Mouse (Mus musculus) monocyte, adult 2 months (primary cell): ENCODE measurements around the gene B9d1.
A peak's percentile ranks its signal among the peaks of the same experiment; 100 is the strongest.

Experiments
- DNase-seq, 2 experiments: peaks; one replicate each; pipeline ENCODE4 v3.0.0; 2022; ENCODE audit warnings: low spot score in 2 of 2, low read depth in 1 of 2

B9d1 gene

DNA sequence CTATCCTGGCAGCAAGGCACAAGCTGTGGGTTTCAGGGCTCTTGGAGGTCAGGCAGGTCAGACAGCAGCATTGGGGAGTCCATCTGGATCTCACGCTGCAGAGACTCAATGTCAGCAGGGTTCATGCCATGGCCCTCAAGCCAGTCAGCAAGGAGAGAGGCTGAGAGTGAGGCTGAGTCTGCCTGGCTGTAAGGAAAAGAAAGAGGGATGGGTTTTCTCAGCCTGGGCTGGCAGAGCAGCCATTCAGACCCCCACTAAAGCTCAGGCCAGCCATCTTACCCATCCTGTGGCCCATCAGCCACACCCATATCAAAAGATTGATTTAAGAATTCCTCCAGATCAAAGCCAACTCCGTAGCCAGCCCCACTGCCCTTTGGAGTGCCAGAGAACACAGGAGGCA is 15.9 kb upstream of the B9d1 start:
- DNase-seq, result no peak

DNA sequence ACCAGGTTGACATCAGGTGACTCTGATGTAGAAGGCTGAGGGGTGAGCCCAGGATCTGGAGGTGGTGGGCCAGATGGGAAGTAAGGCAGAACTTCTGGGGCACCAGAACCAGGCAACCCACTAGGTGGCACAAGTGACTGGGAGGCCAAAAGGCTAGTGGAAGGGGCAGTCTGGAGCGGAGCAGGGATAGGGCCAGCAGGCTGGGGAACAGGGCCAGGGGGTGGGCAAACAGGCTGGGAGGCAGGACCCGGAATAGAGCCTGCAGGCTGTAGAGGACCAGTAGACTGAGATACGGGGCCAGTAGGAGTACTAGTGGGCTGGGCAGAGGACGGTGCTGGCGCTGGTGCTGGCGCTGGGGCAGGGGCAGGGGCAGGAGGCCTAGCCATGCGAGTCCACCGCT is 15.1 kb upstream of the B9d1 start:
- DNase-seq, result no peak

- no peak for DNase-seq
Measured at GRCm38 (mm10) chr11:61490944-61491520, 13.9 kb upstream of the B9d1 start.

GRCm38 (mm10) chr11:61492749-61493401 is 12.1 kb upstream of the B9d1 start:
- no peak for DNase-seq

GRCm38 (mm10) chr11:61493525-61494128 is 11.3 kb upstream of the B9d1 start:
- DNase-seq, result peak; percentile 16 to 47

DNA sequence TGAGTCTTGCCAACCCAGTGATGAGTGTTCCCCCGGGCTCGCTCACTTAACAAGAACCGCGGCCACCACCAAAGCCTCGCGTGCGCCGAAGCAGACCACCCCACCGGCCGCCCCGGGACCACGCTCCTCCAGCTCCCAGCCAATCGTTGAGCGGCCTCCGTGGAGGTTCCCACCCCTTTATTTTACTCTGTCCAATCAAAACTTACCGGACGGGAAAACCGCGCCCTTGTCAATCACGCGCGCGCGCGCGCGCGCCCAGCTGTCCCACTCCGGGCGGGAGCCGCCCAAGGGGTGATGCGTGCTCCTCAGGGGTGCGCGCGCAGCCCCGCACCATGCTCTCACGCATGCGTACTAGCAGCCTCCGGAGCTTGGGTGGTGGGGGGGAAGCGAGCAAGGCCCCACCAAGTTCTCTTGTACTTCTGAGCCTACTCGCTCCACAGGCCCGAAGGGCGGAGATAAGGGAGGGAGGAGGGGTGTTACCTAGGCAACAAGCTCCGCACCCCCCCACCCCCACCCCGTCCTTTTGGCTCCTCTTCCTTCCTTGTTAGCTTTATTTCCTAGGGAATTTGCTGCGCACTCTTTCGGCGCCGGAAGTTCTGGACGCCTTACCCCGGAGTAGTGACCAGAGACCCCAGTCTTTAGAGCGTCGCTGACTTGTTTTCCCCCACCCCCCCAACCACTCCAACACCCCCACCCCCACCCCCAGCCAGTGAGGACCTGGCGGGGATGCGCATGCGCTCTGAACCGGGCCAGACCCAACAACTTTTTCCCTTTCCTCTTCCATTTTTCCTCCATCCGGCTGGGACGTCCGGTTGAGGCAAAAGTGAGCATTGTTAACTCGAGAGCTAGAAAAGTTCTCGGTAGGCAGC is 10.6 kb upstream of the B9d1 start, which contains the start of gene Mapk7:
TSS of gene Mapk7 (minus strand) at position 278 of the 869 bp plus-strand sequence.
- peak; percentile 89 to 90 for DNase-seq

DNA sequence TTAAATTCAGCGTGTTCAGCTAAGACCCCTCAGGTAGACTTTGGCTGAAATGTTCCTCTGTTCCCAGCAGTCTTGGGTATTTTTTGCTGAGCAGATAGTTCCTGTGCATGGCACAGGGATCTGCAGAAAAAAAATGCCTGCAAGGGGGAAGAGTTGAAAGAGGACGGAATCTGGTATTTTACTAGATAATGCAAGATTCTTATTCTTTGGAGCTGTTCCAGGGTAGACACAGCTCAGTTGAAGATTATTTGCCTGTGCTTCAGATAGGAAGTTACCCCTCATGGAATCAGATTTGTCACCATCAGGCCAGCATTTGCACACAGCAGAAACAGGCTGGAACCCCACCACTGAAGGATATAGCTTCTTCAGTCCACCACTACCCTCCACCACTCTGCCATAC is 9.4 kb upstream of the B9d1 start:
- no peak for DNase-seq

DNA sequence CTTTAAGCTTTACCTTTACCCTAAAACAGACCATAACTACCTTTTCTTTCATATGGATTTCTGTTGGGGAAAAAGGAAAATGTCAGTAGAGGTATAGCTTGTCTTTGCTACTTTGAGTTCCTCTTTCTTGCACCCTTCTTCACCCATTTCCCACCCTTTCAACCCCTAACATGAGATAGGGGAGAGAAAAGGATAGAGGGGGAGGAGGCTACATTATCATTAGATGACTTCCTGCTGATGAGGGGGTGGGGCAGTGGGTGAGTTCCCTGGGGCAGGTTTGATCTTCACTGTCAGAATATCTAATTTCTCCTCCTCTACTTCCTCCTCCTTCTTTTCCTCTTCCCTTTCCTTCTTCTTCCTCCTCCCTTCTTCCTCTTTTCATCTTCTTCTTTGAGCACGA is 7.5 kb upstream of the B9d1 start:
- no peak for DNase-seq

GRCm38 (mm10) chr11:61498736-61499504 is 6.0 kb upstream of the B9d1 start:
- peak in 1 of 2 experiments; percentile 21 for DNase-seq

GRCm38 (mm10) chr11:61503933-61504332 is 1.0 kb upstream of the B9d1 start:
- no peak for DNase-seq

DNA sequence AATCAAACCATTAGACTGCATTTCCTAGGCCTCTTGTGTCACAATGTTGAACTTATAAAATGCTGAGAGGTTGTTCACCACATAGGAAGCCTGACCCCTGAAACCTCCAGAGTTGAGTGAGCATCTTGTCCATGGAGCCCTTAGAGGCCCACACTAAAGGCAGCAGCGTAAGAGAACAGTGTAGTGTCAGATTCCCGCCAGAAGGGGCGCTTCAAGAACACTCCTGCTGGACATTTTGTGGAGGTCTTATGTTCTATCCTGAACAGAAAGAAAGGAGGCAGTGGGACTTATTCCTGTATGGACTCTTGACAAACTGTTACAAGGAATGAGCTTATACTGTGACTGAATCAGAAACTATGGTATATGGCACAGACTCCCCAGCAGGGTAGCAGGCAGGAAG is 10.0 kb downstream of the B9d1 start:
- DNase-seq, result no peak

- DNase-seq, result no peak
Measured at GRCm38 (mm10) chr11:61517971-61518370, 13.0 kb downstream of the B9d1 start.

- no peak for DNase-seq
Measured at GRCm38 (mm10) chr11:61518871-61519270, 13.9 kb downstream of the B9d1 start.

GRCm38 (mm10) chr11:61519484-61520107 is 14.7 kb downstream of the B9d1 start:
- no peak for DNase-seq

DNA sequence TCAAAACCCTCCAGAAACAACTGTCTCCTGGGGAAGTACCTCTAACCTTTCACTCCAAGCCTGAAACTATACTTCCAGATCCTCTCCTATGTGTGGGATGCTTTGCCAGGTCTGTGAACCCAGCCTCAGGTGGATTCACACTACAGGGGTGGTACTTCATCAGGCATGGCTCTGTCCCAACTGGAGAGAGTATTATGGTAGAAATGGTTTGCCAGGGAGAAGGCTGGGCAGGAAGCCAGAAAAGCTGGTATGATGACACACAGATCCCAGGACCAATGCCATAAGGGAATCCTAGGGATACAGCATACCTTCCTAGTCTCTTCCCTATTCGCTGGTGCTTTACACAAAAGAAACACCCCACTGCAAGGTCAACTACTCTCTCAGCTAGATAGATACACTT is 21.9 kb downstream of the B9d1 start:
- DNase-seq, result no peak

DNA sequence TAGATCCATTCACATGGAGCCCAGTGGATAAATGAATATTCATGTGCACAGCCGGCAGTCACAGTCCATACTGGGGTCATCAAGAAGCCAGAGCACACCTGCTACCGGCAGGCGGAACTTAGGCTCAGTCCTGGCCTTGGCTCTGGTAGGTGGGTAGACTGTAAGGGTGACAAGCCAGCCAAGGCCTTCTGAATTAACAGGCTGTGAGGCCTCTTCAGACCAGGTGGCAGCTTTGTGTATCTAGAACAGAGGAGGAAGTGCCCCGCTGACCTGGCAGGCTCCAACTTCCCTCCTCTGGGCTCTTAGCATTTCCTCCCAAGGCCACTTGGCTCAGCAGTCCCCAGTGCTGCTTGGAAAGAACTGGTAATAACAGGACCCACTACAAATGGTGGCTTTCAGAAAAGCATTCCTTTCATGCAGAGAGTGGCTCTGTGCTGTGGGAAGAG is 24.3 kb downstream of the B9d1 start:
- no peak for DNase-seq

DNA sequence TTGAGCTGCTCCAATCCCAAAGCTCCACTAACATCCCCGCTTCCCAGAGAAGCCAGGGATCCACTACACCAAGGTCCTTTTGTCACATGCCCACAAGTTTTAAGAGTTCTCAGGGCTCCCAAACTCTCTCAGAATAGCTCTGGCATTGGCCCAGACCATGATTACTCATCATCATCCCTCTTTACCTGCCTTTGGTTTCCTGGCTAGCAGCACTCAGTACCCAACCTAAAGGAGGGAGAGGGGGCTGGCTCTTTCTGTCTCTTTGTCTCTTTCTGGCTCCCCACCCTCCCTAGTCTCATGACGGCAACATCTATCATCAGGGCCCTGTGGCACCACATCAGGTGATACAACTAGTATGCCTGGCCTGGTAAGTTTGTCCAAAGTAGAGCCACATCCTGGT is 27.9 kb downstream of the B9d1 start:
- no peak for DNase-seq

DNA sequence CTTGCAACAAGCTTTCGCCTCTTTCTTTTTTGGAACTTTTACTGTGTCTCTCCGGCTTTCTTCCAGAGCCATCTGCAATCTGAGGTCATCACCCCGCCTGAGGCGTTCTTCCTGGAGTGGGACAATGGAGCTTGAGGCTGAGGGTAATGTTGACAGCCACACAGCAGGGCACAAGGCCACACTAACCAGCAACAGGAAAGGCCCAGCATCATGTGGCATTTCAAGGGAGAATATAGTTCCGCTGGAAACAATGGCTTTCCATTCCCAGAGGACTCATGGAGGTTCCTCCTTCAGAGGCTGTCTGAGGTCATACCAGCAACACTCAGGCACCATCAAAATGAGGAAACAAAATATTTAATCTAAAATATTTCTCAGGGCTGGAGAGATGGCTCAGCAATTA is 28.6 kb downstream of the B9d1 start:
- DNase-seq, result no peak

GRCm38 (mm10) chr11:61535530-61535929 is 30.6 kb downstream of the B9d1 start:
- DNase-seq, result no peak

DNA sequence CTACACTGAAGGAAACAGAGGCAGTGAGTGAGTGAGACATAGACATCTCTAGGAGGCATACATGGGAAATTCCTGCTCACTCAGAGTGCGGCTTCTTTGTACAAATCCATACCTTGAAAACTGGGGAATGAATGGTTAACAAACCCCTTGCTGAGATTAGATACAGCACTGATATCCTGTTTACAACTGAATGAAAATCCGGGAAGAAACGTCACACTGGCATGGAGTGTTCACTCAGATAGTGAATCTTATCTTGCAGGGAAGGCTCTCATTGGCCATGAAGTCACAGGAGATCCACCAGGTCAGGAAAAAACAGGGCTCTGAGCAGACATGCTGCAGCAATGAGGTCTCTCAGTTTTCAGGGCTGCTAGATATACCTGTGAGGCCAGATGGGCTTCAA is 32.0 kb downstream of the B9d1 start:
- DNase-seq, result no peak
